Mouse (Mus musculus) neural tube, embryonic 10.5 days (tissue): ENCODE results near the gene Miga1.

Experiments
- DNase-seq: peaks from one replicate; pipeline ENCODE4 v3.0.0-alpha.2; 2017; ENCODE audit warnings: low spot score; ENCODE audit errors: extremely low spot score

Gene Miga1

GRCm38 (mm10) chr3:152245273-152245910 is 94.8 kb downstream of the Miga1 start:
- no peak for DNase-seq

- DNase-seq, result no peak
Measured at GRCm38 (mm10) chr3:152243304-152243703, 96.9 kb downstream of the Miga1 start.

- no peak for DNase-seq
Measured at GRCm38 (mm10) chr3:152241098-152241497, 99.1 kb downstream of the Miga1 start.

- no peak for DNase-seq
Measured at GRCm38 (mm10) chr3:152239592-152239991, 100.6 kb downstream of the Miga1 start.

GRCm38 (mm10) chr3:152238836-152239235 is 101.4 kb downstream of the Miga1 start:
- no peak for DNase-seq

- no peak for DNase-seq
Measured at GRCm38 (mm10) chr3:152235805-152236204, 104.4 kb downstream of the Miga1 start.

GRCm38 (mm10) chr3:152235238-152235637 is 105.0 kb downstream of the Miga1 start:
- no peak for DNase-seq

- DNase-seq, result no peak
Measured at GRCm38 (mm10) chr3:152231333-152232100, 108.7 kb downstream of the Miga1 start.

- no peak for DNase-seq
Measured at GRCm38 (mm10) chr3:152229271-152229670, 110.9 kb downstream of the Miga1 start.

- DNase-seq, result no peak
Measured at GRCm38 (mm10) chr3:152228843-152229242, 111.4 kb downstream of the Miga1 start.

GRCm38 (mm10) chr3:152225906-152226305 is 114.3 kb downstream of the Miga1 start:
- no peak for DNase-seq

GRCm38 (mm10) chr3:152224918-152225317 is 115.3 kb downstream of the Miga1 start:
- no peak for DNase-seq
